Mouse (Mus musculus): ENCODE data around the gene Hist1h2bb. TPM values are rescaled to one million over a fixed set of nuclear protein-coding genes. Genes with fewer than 3 reads are reported as not detected.
A peak's percentile ranks its signal among the peaks of the same experiment; 100 is the strongest.
"Not testable (repeated sequence)": the region's sequence is repeated elsewhere in the genome, so short reads cannot be mapped to it uniquely, and the experiment has no call there.

Hist1h2bb gene
- polyA plus RNA-seq, 1 experiment from 2014 or later, result 3.4 TPM

DNA sequence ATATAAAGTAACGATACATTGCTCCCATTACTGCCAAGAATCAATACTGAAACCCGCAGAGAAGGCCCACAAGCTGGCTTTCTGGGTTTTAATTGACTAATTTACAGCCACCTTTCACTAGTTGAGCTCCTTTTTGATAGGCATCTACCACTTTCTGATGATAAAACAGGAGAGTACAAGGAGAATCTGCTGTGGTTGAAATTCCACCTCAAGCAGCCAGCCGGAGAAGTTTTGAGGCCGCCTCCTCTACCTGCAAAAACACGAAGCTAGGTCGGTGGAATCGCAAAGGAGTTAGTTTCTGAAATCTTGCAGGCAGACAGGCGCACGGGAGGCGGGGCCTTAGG lies 16.7 kb downstream of the Hist1h2bb start:
- H3K4me1 ChIP-seq (ENCODE audit: control insufficient read depth, insufficient read depth, low read length), result peaks cover 6% of the 10 kb centered on the region
- no peak for ATAC-seq (ENCODE audit: insufficient number of reproducible peaks, low FRiP score, low TSS enrichment, low read depth)
- no peaks in the 10 kb centered on the region for H3K9me3 ChIP-seq (ENCODE audit: control insufficient read depth, low read length)
- H3K36me3 ChIP-seq (ENCODE audit: control insufficient read depth, insufficient read depth, low read length), result no peaks in the 10 kb centered on the region
- H3K4me3 ChIP-seq (ENCODE audit: low read depth, low read length), result peak overlapping the region; percentile 42
- WGBS, result under 1% methylated on average over 10 of the region's 10 CpGs
- H3K4me2 ChIP-seq (ENCODE audit: low read depth, severe bottlenecking), result peak overlapping the region; percentile 65
- DNase-seq (ENCODE audit: low spot score), result peak; percentile 47
- peak overlapping the region; percentile 75 for H3K27ac ChIP-seq (replicated peaks; ENCODE audit: low read depth, low read length)
- peak overlapping the region; percentile 44; the same call in 1 of the 2 replicates for H3K9ac ChIP-seq (ENCODE audit: low read length)
- H3K27me3 ChIP-seq (ENCODE audit: control insufficient read depth, insufficient read depth, low read length), result no peaks in the 10 kb centered on the region

DNA sequence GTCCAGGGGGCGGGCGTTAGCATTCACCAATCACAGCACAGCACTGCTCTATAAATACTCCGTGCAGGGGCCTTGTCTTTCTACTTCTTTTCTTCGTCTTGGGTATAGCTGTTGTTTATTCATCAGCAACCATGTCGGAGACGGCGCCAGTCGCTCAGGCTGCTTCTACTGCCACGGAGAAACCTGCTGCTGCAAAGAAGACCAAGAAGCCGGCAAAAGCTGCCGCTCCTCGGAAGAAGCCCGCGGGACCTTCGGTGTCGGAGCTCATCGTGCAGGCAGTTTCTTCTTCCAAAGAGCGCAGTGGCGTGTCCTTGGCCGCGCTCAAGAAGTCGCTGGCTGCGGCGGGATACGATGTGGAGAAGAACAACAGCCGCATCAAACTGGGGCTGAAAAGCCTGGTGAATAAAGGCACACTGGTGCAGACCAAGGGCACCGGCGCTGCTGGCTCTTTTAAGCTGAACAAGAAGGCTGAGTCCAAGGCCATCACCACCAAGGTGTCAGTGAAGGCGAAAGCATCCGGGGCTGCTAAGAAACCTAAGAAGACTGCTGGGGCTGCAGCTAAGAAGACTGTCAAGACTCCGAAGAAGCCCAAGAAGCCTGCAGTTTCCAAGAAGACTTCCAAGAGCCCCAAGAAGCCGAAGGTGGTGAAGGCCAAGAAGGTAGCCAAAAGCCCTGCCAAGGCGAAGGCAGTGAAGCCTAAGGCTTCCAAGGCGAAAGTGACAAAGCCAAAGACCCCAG lies 17.2 kb downstream of the Hist1h2bb start, which contains the start of gene Hist1h1a:
Gene Hist1h1a (plus strand): TSS at position 81 of the 738 bp plus-strand sequence.
- DNase-seq (ENCODE audit: low spot score) (peak; percentile 94), ATAC-seq (ENCODE audit: insufficient number of reproducible peaks, low FRiP score, low TSS enrichment, low read depth) (peak; percentile 75)
- Histone ChIP-seq H3K9ac (ENCODE audit: low read length) (peak within 1 kb of the TSS; percentile 69), H3K4me2 (ENCODE audit: low read depth, severe bottlenecking) (peak within 1 kb of the TSS; percentile 65), H3K4me3 (ENCODE audit: low read depth, low read length) (peak within 1 kb of the TSS; percentile 42), H3K27ac (replicated peaks; ENCODE audit: low read depth, low read length) (peak within 1 kb of the TSS; percentile 75), H3K27me3 (ENCODE audit: control insufficient read depth, insufficient read depth, low read length) (no peaks in the 10 kb centered on the region), H3K4me1 (ENCODE audit: control insufficient read depth, insufficient read depth, low read length) (peaks cover 6% of the 10 kb centered on the region), H3K36me3 (ENCODE audit: control insufficient read depth, insufficient read depth, low read length) (no peaks in the 10 kb centered on the region), H3K9me3 (ENCODE audit: control insufficient read depth, low read length) (no peaks in the 10 kb centered on the region)
- 4% methylated on average over 34 of the region's 34 CpGs for WGBS

DNA sequence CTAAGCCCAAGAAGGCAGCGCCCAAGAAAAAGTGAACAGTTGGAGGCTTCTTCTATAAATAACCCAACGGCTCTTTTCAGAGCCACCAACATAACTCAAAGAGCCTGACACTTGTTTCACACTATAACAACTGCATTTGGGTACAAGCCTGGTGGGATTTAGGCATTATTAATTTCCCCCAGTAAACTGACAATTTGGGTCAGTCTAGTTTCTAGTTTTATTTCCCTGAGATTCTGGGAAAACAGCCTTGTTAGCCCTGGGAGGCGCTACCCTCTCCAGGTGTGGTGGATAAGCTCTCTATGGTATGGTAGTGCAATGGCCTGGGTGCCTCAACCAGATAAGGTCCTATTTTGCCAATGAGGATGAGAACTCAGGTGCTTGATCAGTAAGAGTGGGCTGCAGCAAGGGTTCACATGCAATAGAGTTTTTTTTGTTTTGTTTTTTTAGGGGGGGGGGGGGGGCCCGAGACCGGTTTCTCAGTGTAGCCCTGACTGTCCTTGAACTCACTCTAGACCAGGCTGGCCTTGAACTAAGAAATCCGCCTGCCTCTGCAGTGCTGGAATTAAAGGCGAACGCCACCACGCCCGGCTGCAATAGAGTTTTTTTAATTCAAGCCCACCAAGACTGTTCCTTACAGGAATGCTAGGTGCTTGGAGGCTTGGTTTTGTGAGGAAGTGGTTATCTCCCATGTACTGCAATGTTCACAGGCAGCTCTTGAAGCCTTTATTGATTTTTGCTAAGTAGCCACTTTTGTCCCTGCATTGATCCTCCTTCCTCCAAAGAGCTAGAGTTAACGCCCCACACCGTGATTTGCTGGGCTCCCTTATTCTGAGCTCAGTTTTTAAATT lies 18.0 kb downstream of the Hist1h2bb start:
- Histone ChIP-seq H3K4me3 (ENCODE audit: low read depth, low read length) (peak overlapping the region; percentile 42), H3K4me2 (ENCODE audit: low read depth, severe bottlenecking) (peak overlapping the region; percentile 65), H3K9me3 (ENCODE audit: control insufficient read depth, low read length) (no peaks in the 10 kb centered on the region), H3K27me3 (ENCODE audit: control insufficient read depth, insufficient read depth, low read length) (no peaks in the 10 kb centered on the region), H3K4me1 (ENCODE audit: control insufficient read depth, insufficient read depth, low read length) (peaks cover 6% of the 10 kb centered on the region), H3K27ac (replicated peaks; ENCODE audit: low read depth, low read length) (peak overlapping the region; percentile 75), H3K9ac (ENCODE audit: low read length) (peak overlapping the region; percentile 69), H3K36me3 (ENCODE audit: control insufficient read depth, insufficient read depth, low read length) (no peaks in the 10 kb centered on the region)
- DNase-seq (ENCODE audit: low spot score) (peak; percentile 64), ATAC-seq (ENCODE audit: insufficient number of reproducible peaks, low FRiP score, low TSS enrichment, low read depth) (no peak)
- 36% methylated on average over 12 of the region's 12 CpGs for WGBS

DNA sequence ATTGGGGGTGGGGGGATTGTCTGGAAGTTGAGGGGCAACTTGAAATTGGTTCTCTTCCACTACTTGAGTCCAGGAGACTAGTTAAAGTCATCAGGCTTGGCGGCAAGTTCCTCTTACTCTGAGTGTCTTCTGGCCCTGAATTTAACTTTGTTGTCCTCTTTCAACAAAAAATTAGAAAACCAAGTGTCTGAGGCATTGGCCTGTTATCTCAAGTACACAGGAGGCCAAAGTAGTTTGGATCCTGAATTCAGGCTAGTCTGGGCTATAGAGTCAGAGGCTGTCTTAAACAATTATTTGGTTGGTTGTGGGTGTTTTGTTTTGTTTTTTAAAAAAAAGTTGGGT lies 18.6 kb downstream of the Hist1h2bb start:
- WGBS, result 80% methylated on average over 1 of the region's 1 CpGs
- Histone ChIP-seq H3K9ac (ENCODE audit: low read length) (no peak overlapping the region), H3K9me3 (ENCODE audit: control insufficient read depth, low read length) (no peaks in the 10 kb centered on the region), H3K4me3 (ENCODE audit: low read depth, low read length) (no peak overlapping the region), H3K36me3 (ENCODE audit: control insufficient read depth, insufficient read depth, low read length) (no peaks in the 10 kb centered on the region), H3K27me3 (ENCODE audit: control insufficient read depth, insufficient read depth, low read length) (no peaks in the 10 kb centered on the region), H3K4me1 (ENCODE audit: control insufficient read depth, insufficient read depth, low read length) (peaks cover 6% of the 10 kb centered on the region), H3K4me2 (ENCODE audit: low read depth, severe bottlenecking) (no peak overlapping the region), H3K27ac (replicated peaks; ENCODE audit: low read depth, low read length) (no peak overlapping the region)
- DNase-seq (ENCODE audit: low spot score) (no peak), ATAC-seq (ENCODE audit: insufficient number of reproducible peaks, low FRiP score, low TSS enrichment, low read depth) (no peak)

DNA sequence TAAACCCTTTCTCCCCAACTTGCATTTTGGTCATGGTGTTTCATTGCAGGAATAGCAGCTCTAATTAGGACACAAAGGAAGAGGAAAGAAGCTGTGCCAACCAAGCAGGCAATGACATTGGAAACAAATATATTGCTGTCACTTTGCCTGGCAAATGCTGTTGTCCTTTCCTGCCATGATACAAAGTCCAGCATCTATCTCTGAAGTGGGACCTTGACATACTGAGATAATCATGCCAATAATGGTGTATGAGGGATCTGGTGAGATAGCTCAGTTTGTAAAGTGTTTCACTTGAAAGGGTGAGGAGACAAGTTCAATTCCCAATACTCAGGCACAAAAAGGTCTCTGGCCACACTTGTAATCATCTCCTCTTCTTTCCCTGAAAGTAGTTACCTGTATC lies 20.2 kb downstream of the Hist1h2bb start:
- Histone ChIP-seq H3K4me1 (ENCODE audit: control insufficient read depth, insufficient read depth, low read length) (peaks cover 6% of the 10 kb centered on the region), H3K27ac (replicated peaks; ENCODE audit: low read depth, low read length) (no peak overlapping the region), H3K4me3 (ENCODE audit: low read depth, low read length) (no peak overlapping the region), H3K4me2 (ENCODE audit: low read depth, severe bottlenecking) (no peak overlapping the region), H3K9ac (ENCODE audit: low read length) (no peak overlapping the region), H3K36me3 (ENCODE audit: control insufficient read depth, insufficient read depth, low read length) (no peaks in the 10 kb centered on the region), H3K9me3 (ENCODE audit: control insufficient read depth, low read length) (no peaks in the 10 kb centered on the region), H3K27me3 (ENCODE audit: control insufficient read depth, insufficient read depth, low read length) (no peaks in the 10 kb centered on the region)
- no peak for ATAC-seq (ENCODE audit: insufficient number of reproducible peaks, low FRiP score, low TSS enrichment, low read depth)
- no peak for DNase-seq (ENCODE audit: low spot score)

DNA sequence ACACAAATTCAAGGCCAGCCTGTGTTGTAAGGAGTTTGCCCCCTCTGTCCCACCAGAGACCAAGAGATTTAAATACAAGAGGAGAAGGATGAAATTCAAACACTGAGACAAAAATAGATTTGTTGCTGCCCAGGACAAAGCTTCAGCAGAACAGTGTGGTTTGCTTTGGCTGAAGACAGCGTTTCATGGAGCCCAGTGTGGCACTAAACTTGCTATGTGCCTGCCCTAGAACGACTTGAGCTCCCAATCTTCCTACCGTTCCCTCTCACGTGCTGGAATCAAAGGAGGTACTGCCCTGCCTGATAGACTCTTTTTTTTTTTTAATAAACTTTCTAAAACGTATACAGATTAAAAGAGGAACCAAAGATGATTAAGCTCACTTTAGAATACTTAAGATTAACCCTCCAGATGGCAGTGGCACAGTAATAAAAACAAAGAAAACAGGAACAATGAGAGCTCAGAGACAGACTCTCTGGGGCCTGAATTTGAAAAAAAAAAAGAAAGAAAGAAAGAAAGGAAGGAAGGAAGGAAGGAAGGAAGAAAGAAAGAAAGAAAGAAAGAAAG lies 22.4 kb downstream of the Hist1h2bb start:
- 62% methylated on average over 5 of the region's 5 CpGs for WGBS
- Histone ChIP-seq H3K27me3 (ENCODE audit: control insufficient read depth, insufficient read depth, low read length) (no peaks in the 10 kb centered on the region), H3K9me3 (ENCODE audit: control insufficient read depth, low read length) (no peaks in the 10 kb centered on the region), H3K4me1 (ENCODE audit: control insufficient read depth, insufficient read depth, low read length) (peaks cover 6% of the 10 kb centered on the region), H3K4me3 (ENCODE audit: low read depth, low read length) (no peak overlapping the region), H3K4me2 (ENCODE audit: low read depth, severe bottlenecking) (no peak overlapping the region), H3K27ac (replicated peaks; ENCODE audit: low read depth, low read length) (no peak overlapping the region), H3K36me3 (ENCODE audit: control insufficient read depth, insufficient read depth, low read length) (no peaks in the 10 kb centered on the region), H3K9ac (ENCODE audit: low read length) (no peak overlapping the region)
- ATAC-seq (ENCODE audit: insufficient number of reproducible peaks, low FRiP score, low TSS enrichment, low read depth) (no peak), DNase-seq (ENCODE audit: low spot score) (no peak)

DNA sequence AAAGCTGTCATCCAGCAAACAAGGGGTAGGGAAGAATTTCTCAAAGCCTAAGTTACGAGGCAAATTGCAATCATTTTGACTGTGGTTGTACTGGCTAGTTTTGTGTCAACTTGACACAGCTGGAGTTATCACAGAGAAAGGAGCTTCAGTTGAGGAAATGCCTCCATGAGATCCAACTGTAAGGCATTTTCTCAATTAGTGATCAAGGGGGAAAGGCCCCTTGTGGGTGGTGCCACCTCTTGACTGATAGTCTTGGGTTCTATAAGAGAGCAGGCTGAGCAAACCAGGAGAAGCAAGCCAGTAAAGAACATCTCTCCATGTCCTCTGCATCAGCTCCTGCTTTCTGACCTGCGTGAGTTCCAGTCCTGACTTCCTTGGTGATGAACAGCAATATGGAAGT lies 23.1 kb downstream of the Hist1h2bb start, which contains the start of gene Trim38:
Gene Trim38 (plus strand): TSS at position 301 of the 400 bp plus-strand sequence.
- not testable (repeated sequence) for H3K27me3 ChIP-seq (ENCODE audit: control insufficient read depth, insufficient read depth, low read length); H3K9me3 ChIP-seq (ENCODE audit: control insufficient read depth, low read length); H3K4me3 ChIP-seq (ENCODE audit: low read depth, low read length); H3K36me3 ChIP-seq (ENCODE audit: control insufficient read depth, insufficient read depth, low read length); ATAC-seq (ENCODE audit: insufficient number of reproducible peaks, low FRiP score, low TSS enrichment, low read depth); H3K4me2 ChIP-seq (ENCODE audit: low read depth, severe bottlenecking); H3K9ac ChIP-seq (ENCODE audit: low read length); DNase-seq (ENCODE audit: low spot score); H3K27ac ChIP-seq (replicated peaks; ENCODE audit: low read depth, low read length); H3K4me1 ChIP-seq (ENCODE audit: control insufficient read depth, insufficient read depth, low read length)
- WGBS, result 84% methylated on average over 2 of the region's 2 CpGs

DNA sequence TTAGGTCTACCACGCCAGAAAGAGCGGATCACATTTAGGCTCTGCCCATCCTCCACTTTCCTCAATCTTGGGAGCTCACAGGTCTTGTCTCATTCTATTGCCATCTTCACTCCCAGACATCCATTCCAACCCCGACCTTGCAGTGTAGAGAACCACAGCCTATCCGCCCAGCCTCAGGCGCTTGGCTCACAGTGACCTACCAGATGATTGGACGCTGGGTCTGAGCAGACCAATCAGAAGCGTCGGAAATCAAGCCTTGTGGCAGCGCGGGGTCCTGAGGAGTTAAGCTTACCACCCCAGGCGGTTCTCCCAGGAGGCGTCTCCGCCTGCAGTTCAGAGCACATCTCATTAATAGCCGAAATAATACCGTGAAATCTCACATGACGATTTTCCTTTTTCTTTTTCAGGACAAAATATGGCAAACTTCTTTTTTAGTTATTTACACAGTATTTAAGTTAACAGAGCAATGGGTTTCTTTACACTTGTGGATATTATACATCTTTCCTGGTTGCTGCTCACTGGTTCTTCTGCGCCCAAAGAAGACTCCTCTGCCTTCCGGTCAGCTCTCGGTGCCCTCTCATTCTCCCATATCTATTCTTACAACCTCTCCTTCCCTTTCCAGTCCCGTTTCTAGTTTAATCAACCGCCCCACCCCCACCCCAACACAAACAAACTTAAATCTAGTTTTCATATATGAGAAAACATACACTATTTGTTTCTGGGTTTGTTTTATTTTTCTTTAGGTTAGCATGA lies 26.2 kb downstream of the Hist1h2bb start:
- DNase-seq (ENCODE audit: low spot score) (peak; percentile 68), ATAC-seq (ENCODE audit: insufficient number of reproducible peaks, low FRiP score, low TSS enrichment, low read depth) (peak; percentile 91)
- no peaks in the 10 kb centered on the region for H3K4me1 ChIP-seq (ENCODE audit: control insufficient read depth, insufficient read depth, low read length)
- H3K9ac ChIP-seq (ENCODE audit: low read length), result no peak overlapping the region
- H3K4me2 ChIP-seq (ENCODE audit: low read depth, severe bottlenecking), result peak overlapping the region; percentile 24
- 23% methylated on average over 21 of the region's 21 CpGs for WGBS
- H3K36me3 ChIP-seq (ENCODE audit: control insufficient read depth, insufficient read depth, low read length), result no peaks in the 10 kb centered on the region
- H3K9me3 ChIP-seq (ENCODE audit: control insufficient read depth, low read length), result no peaks in the 10 kb centered on the region
- H3K4me3 ChIP-seq (ENCODE audit: low read depth, low read length), result no peak overlapping the region
- no peak overlapping the region for H3K27ac ChIP-seq (replicated peaks; ENCODE audit: low read depth, low read length)
- H3K27me3 ChIP-seq (ENCODE audit: control insufficient read depth, insufficient read depth, low read length), result no peaks in the 10 kb centered on the region
